Mouse (Mus musculus): Measurements from ENCODE around the gene Stk24. TPM values are rescaled to one million over a fixed set of nuclear protein-coding genes. Genes with fewer than 3 reads are reported as not detected.

Stk24 gene
- polyA plus RNA-seq, 1 experiment from 2014 or later: 33.2 TPM

DNA sequence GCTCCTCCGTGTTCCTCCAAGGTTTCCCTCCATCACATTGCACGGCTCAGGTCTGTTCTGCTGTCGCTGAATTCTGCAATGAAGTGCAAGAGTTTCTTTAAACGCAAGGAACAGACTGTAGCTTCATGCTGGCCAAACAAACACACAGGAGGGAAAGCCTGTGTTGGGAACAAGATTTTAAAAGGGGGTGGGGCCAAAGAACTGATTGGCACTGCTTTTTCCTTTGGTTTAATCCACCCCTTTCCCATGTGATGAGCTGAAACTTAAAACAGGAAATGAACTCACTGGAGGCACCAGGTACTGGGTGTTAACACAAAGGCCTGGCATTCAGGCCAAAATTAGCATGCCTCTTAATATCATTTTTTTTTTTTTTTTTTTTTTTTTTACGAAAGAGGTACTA is 131.5 kb downstream of the Stk24 start:
- no peak overlapping the region for H3K4me3 ChIP-seq (replicated peaks; ENCODE audit: low read length)
- H3K9me3 ChIP-seq (replicated peaks; ENCODE audit: control insufficient read depth, low read length): no peaks in the 10 kb centered on the region
- H3K36me3 ChIP-seq (ENCODE audit: control insufficient read depth, insufficient read depth, low read length): no peaks in the 10 kb centered on the region
- no peak overlapping the region for H3K9ac ChIP-seq (ENCODE audit: low read length)
- ATAC-seq (ENCODE audit: insufficient read depth, low FRiP score): no peak
- H3K4me2 ChIP-seq (ENCODE audit: low read depth, low read length): no peak overlapping the region
- 0 out of 2 replicates have a peak overlapping the region, but pooled peaks have one; percentile 54 for H3K27ac ChIP-seq (ENCODE audit: low read length)
- 82% methylated on average over 5 of the region's 5 CpGs for WGBS
- no peaks in the 10 kb centered on the region for H3K27me3 ChIP-seq (ENCODE audit: control insufficient read depth, insufficient read depth, low read length)
- H3K4me1 ChIP-seq (ENCODE audit: control insufficient read depth, insufficient read depth, low read length): peaks cover 10% of the 10 kb centered on the region; the same call in 1 of the 2 replicates

DNA sequence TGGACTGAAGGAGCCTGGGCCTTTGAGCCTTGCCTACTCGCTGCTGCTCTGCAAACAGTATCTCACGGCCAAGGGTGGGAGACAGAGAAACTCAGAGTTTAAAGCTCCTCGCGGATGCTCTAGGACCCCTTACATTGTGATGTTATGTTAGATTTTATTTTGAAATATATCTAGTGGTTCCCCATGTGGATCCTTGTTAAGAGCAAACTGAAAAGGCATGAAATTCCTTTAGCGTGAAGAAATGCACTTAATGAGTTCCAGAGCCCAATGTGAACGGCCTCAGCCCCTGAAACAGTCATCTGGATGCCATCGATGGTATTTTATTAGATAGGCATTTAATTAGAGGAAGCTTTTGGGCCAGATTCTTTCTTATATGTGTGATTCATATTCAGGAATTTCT is 132.5 kb downstream of the Stk24 start:
- WGBS: 51% methylated on average over 7 of the region's 7 CpGs
- Histone ChIP-seq H3K9me3 (replicated peaks; ENCODE audit: control insufficient read depth, low read length) (no peaks in the 10 kb centered on the region), H3K9ac (ENCODE audit: low read length) (no peak overlapping the region), H3K27ac (ENCODE audit: low read length) (peak overlapping the region; percentile 73), H3K4me1 (ENCODE audit: control insufficient read depth, insufficient read depth, low read length) (peaks cover 10% of the 10 kb centered on the region; the same call in 1 of the 2 replicates), H3K4me3 (replicated peaks; ENCODE audit: low read length) (no peak overlapping the region), H3K27me3 (ENCODE audit: control insufficient read depth, insufficient read depth, low read length) (no peaks in the 10 kb centered on the region), H3K36me3 (ENCODE audit: control insufficient read depth, insufficient read depth, low read length) (peaks cover 3% of the 10 kb centered on the region; the same call in 1 of the 2 replicates), H3K4me2 (ENCODE audit: low read depth, low read length) (no peak overlapping the region)
- no peak for ATAC-seq (ENCODE audit: insufficient read depth, low FRiP score)

DNA sequence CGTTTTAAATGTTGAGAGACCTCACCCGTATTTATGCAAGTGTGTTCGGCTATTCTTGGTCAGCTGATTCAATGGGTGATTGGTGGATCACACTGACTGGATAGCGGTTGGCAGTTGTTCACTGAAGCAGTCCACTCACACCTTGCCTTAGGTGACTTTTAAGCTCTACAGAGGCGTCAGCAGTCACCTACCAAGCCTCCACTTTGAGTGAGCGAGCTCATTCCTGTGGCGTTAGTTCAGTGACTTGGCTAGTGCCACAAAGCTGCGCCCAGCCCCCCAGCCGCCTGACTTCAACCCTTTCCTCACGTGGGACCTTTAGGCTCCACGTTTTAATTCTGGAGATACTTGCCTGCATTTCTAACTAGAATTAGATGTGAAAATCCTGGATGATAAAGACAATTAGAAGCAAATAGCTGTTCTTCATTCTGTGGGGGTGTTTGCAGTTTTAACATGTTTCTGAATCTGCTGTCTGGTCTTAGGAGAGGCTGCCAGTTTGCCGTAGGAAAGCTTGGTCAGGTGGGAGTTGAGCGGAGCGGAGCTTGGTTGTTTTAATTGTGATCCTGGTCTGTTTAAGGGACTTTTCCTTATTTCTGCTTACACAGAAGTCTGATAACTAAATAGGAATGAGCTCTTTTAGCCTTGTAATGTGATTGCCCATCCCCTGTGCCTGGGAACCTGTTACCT is 133.6 kb downstream of the Stk24 start:
- H3K36me3 ChIP-seq (ENCODE audit: control insufficient read depth, insufficient read depth, low read length): peaks cover 5% of the 10 kb centered on the region; the same call in 1 of the 2 replicates
- no peak overlapping the region for H3K9ac ChIP-seq (ENCODE audit: low read length)
- no peak overlapping the region for H3K4me3 ChIP-seq (replicated peaks; ENCODE audit: low read length)
- 77% methylated on average over 14 of the region's 14 CpGs for WGBS
- H3K4me2 ChIP-seq (ENCODE audit: low read depth, low read length): no peak overlapping the region
- peaks cover 10% of the 10 kb centered on the region; the same call in 1 of the 2 replicates for H3K4me1 ChIP-seq (ENCODE audit: control insufficient read depth, insufficient read depth, low read length)
- 0 out of 2 replicates have a peak overlapping the region, but pooled peaks have one; percentile 73 for H3K27ac ChIP-seq (ENCODE audit: low read length)
- no peak for ATAC-seq (ENCODE audit: insufficient read depth, low FRiP score)
- no peaks in the 10 kb centered on the region for H3K9me3 ChIP-seq (replicated peaks; ENCODE audit: control insufficient read depth, low read length)
- no peaks in the 10 kb centered on the region for H3K27me3 ChIP-seq (ENCODE audit: control insufficient read depth, insufficient read depth, low read length)

DNA sequence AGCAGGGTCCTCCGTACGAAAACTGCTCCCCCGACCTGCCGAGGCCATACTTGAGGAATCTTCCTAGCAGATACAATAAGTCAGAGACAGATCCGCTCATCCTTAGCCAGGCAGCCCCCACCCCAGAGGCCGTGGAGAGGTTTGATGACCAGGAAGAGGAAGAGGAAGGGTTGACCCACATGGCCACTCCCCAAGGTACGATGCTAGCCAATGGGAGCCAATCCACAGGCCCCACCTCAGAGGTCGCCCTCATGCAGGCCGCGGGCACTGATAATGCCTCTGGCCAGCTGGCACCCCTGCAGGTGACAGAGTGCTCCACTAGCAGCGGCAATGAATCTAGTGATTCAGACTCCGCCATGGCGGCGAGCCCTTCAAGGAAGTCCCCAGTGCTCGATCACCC is 135.7 kb downstream of the Stk24 start:
- H3K27me3 ChIP-seq (ENCODE audit: control insufficient read depth, insufficient read depth, low read length): no peaks in the 10 kb centered on the region
- peaks cover 12% of the 10 kb centered on the region; the same call in 1 of the 2 replicates for H3K4me1 ChIP-seq (ENCODE audit: control insufficient read depth, insufficient read depth, low read length)
- no peak for ATAC-seq (ENCODE audit: insufficient read depth, low FRiP score)
- no peak overlapping the region for H3K4me3 ChIP-seq (replicated peaks; ENCODE audit: low read length)
- no peaks in the 10 kb centered on the region for H3K9me3 ChIP-seq (replicated peaks; ENCODE audit: control insufficient read depth, low read length)
- WGBS: 93% methylated on average over 15 of the region's 15 CpGs
- H3K4me2 ChIP-seq (ENCODE audit: low read depth, low read length): no peak overlapping the region
- no peak overlapping the region for H3K9ac ChIP-seq (ENCODE audit: low read length)
- peaks cover 5% of the 10 kb centered on the region; the same call in 1 of the 2 replicates for H3K36me3 ChIP-seq (ENCODE audit: control insufficient read depth, insufficient read depth, low read length)
- H3K27ac ChIP-seq (ENCODE audit: low read length): no peak overlapping the region

DNA sequence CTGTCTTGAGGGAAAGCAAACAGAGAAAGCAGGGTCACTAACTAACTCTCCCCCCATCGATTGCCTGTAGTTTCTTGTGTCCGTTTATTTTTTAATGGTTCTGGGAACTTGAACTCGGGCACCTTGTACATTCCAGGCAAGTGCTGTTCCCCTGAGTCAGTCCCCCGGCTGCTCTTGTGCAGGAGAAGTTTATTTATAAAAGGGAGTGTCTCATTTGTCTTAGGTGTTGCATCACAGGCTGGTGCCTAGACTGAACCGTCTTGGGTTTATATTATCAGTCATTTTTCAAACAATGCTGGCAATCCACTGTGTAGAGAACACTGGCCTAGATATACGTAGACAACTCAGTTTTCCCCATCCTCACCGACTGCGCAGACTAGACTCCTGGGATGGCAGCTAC is 140.4 kb downstream of the Stk24 start:
- Histone ChIP-seq H3K9ac (ENCODE audit: low read length) (no peak overlapping the region), H3K4me3 (replicated peaks; ENCODE audit: low read length) (no peak overlapping the region), H3K4me1 (ENCODE audit: control insufficient read depth, insufficient read depth, low read length) (peaks cover 5% of the 10 kb centered on the region; the same call in 1 of the 2 replicates), H3K27me3 (ENCODE audit: control insufficient read depth, insufficient read depth, low read length) (no peaks in the 10 kb centered on the region), H3K4me2 (ENCODE audit: low read depth, low read length) (no peak overlapping the region), H3K27ac (ENCODE audit: low read length) (no peak overlapping the region), H3K9me3 (replicated peaks; ENCODE audit: control insufficient read depth, low read length) (no peaks in the 10 kb centered on the region), H3K36me3 (ENCODE audit: control insufficient read depth, insufficient read depth, low read length) (peaks cover 5% of the 10 kb centered on the region; the same call in 1 of the 2 replicates)
- WGBS: 29% methylated on average over 8 of the region's 8 CpGs
- peak; percentile 81; the same call in 1 of the 2 replicates for ATAC-seq (ENCODE audit: insufficient read depth, low FRiP score)

DNA sequence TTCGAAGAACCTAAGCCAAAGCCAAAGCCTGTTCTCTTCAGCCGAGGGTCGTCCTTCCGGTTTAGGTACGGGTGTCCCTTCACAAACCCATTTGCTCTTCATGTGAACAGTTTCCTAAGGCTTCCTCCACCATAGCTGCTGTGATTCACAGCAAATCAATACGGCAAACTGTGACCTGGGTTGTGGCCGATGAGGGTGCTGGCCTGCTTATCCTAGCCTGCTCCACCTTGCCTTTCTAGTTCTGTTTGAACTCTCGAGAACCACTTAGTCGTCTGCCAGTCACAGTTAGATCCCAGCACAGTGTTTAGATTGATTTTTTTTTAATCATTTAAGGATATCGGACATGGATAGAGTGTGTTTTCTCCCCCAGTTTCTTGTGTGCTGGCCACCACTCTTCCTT is 141.1 kb downstream of the Stk24 start:
- peaks cover 5% of the 10 kb centered on the region; the same call in 1 of the 2 replicates for H3K4me1 ChIP-seq (ENCODE audit: control insufficient read depth, insufficient read depth, low read length)
- ATAC-seq (ENCODE audit: insufficient read depth, low FRiP score): peak; percentile 37; the same call in 1 of the 2 replicates
- H3K9ac ChIP-seq (ENCODE audit: low read length): no peak overlapping the region
- WGBS: 59% methylated on average over 10 of the region's 10 CpGs
- no peak overlapping the region for H3K4me2 ChIP-seq (ENCODE audit: low read depth, low read length)
- H3K27me3 ChIP-seq (ENCODE audit: control insufficient read depth, insufficient read depth, low read length): no peaks in the 10 kb centered on the region
- H3K4me3 ChIP-seq (replicated peaks; ENCODE audit: low read length): no peak overlapping the region
- H3K27ac ChIP-seq (ENCODE audit: low read length): no peak overlapping the region
- H3K36me3 ChIP-seq (ENCODE audit: control insufficient read depth, insufficient read depth, low read length): peaks cover 5% of the 10 kb centered on the region; the same call in 1 of the 2 replicates
- no peaks in the 10 kb centered on the region for H3K9me3 ChIP-seq (replicated peaks; ENCODE audit: control insufficient read depth, low read length)

DNA sequence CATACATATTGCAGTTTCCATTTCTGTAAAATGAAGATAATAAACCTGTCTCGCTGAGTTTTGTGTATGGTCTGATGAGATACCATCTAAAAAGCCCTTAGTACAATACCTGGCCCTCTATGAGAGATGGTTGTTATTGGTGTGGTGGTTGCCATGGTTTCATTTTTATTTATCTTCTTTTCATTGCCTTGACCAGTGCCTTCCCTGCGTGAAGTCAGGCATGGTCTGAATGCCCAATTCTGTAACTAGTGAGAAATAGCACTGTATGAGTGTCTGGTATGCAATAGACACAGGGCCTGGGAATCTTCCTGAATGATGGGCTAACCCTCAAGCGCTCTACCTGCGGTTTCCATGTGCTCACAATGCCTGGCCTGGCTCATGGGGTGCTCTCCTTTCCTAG is 143.1 kb downstream of the Stk24 start:
- H3K27me3 ChIP-seq (ENCODE audit: control insufficient read depth, insufficient read depth, low read length): no peaks in the 10 kb centered on the region
- no peak overlapping the region for H3K27ac ChIP-seq (ENCODE audit: low read length)
- no peak for ATAC-seq (ENCODE audit: insufficient read depth, low FRiP score)
- peaks cover 5% of the 10 kb centered on the region; the same call in 1 of the 2 replicates for H3K36me3 ChIP-seq (ENCODE audit: control insufficient read depth, insufficient read depth, low read length)
- no peak overlapping the region for H3K4me2 ChIP-seq (ENCODE audit: low read depth, low read length)
- H3K4me1 ChIP-seq (ENCODE audit: control insufficient read depth, insufficient read depth, low read length): peaks cover 5% of the 10 kb centered on the region; the same call in 1 of the 2 replicates
- WGBS: 83% methylated on average over 4 of the region's 4 CpGs
- no peak overlapping the region for H3K4me3 ChIP-seq (replicated peaks; ENCODE audit: low read length)
- H3K9me3 ChIP-seq (replicated peaks; ENCODE audit: control insufficient read depth, low read length): no peaks in the 10 kb centered on the region
- H3K9ac ChIP-seq (ENCODE audit: low read length): no peak overlapping the region

Other genes starting within 250 kb of the Stk24 start
- gene Slc15a1, start 125.2 kb upstream of the Stk24 start, polyA plus RNA-seq (2015; fragmentation: Nextera tagmentation; extraction: Ambion mirVana): 4.0 and 4.4 TPM in 2 replicates

All from stomach, embryonic 16.5 days (tissue).